Mouse (Mus musculus) splenic B cell, adult 2 months (primary cell): ENCODE results near the gene Bri3.
A peak's percentile ranks its signal among the peaks of the same experiment; 100 is the strongest.

Experiments
- DNase-seq: peaks from one replicate; pipeline ENCODE4 v3.0.0-alpha.2; 2011; ENCODE audit warnings: low read depth, low spot score
- H3K27me3 ChIP-seq: 2 replicates; pipeline ENCODE4 v1.6.1; 2012; ENCODE audit warnings: mild to moderate bottlenecking, low read length, moderate library complexity, mixed read lengths; ENCODE audit not compliant: control insufficient read depth, poor library complexity, insufficient read depth, severe bottlenecking
- H3K36me3 ChIP-seq: 2 replicates; pipeline ENCODE4 v1.6.1; 2012; ENCODE audit warnings: mild to moderate bottlenecking, low read length, moderate library complexity, mixed read lengths; ENCODE audit not compliant: control insufficient read depth, poor library complexity, insufficient read depth, severe bottlenecking

Bri3 gene

GRCm38 (mm10) chr5:144282470-144283260, 38.4 kb downstream of the Bri3 start:
- Histone ChIP-seq H3K36me3 (no peaks in the 10 kb centered on the region; the same call in 1 of the 2 replicates), H3K27me3 (no peaks in the 10 kb centered on the region)
- DNase-seq: peak; percentile 40

- DNase-seq: peak; percentile 93
- no peaks in the 10 kb centered on the region; the same call in 1 of the 2 replicates for H3K36me3 ChIP-seq
Observed at GRCm38 (mm10) chr5:144283551-144284031, 39.4 kb downstream of the Bri3 start.

GRCm38 (mm10) chr5:144284599-144284998, 40.4 kb downstream of the Bri3 start:
- DNase-seq: no peak
- Histone ChIP-seq H3K36me3 (no peaks in the 10 kb centered on the region; the same call in 1 of the 2 replicates), H3K27me3 (no peaks in the 10 kb centered on the region)

More at GRCm38 (mm10) chr5:144283551-144284031, 39.4 kb downstream of the Bri3 start:
- no peaks in the 10 kb centered on the region for H3K27me3 ChIP-seq

GRCm38 (mm10) chr5:144286591-144287266, 42.5 kb downstream of the Bri3 start:
- DNase-seq: peak; percentile 60
- Histone ChIP-seq H3K27me3 (no peaks in the 10 kb centered on the region), H3K36me3 (no peaks in the 10 kb centered on the region; the same call in 1 of the 2 replicates)

- Histone ChIP-seq H3K36me3 (no peaks in the 10 kb centered on the region; the same call in 1 of the 2 replicates), H3K27me3 (no peaks in the 10 kb centered on the region)
- DNase-seq: no peak
Observed at GRCm38 (mm10) chr5:144287267-144287820, 43.1 kb downstream of the Bri3 start.

GRCm38 (mm10) chr5:144288391-144288790, 44.2 kb downstream of the Bri3 start:
- no peaks in the 10 kb centered on the region; the same call in 1 of the 2 replicates for H3K36me3 ChIP-seq
- H3K27me3 ChIP-seq: no peaks in the 10 kb centered on the region
- no peak for DNase-seq

GRCm38 (mm10) chr5:144289769-144290440, 45.7 kb downstream of the Bri3 start:
- Histone ChIP-seq H3K36me3 (no peaks in the 10 kb centered on the region; the same call in 1 of the 2 replicates), H3K27me3 (no peaks in the 10 kb centered on the region)
- DNase-seq: no peak

GRCm38 (mm10) chr5:144294908-144295307, 50.7 kb downstream of the Bri3 start:
- Histone ChIP-seq H3K27me3 (no peaks in the 10 kb centered on the region), H3K36me3 (no peaks in the 10 kb centered on the region; the same call in 1 of the 2 replicates)
- no peak for DNase-seq

- Histone ChIP-seq H3K36me3 (no peaks in the 10 kb centered on the region; the same call in 1 of the 2 replicates), H3K27me3 (no peaks in the 10 kb centered on the region)
- DNase-seq: no peak
Observed at GRCm38 (mm10) chr5:144295357-144295756, 51.1 kb downstream of the Bri3 start.

- no peak for DNase-seq
- H3K36me3 ChIP-seq: no peaks in the 10 kb centered on the region; the same call in 1 of the 2 replicates
- no peaks in the 10 kb centered on the region for H3K27me3 ChIP-seq
Observed at GRCm38 (mm10) chr5:144296090-144296604, 51.9 kb downstream of the Bri3 start.

- Histone ChIP-seq H3K27me3 (no peaks in the 10 kb centered on the region), H3K36me3 (no peaks in the 10 kb centered on the region)
- no peak for DNase-seq
Observed at GRCm38 (mm10) chr5:144303071-144303470, 58.8 kb downstream of the Bri3 start.

- H3K27me3 ChIP-seq: no peaks in the 10 kb centered on the region
- no peak for DNase-seq
Observed at GRCm38 (mm10) chr5:144308929-144309328, 64.7 kb downstream of the Bri3 start.

GRCm38 (mm10) chr5:144312183-144312582, 67.9 kb downstream of the Bri3 start:
- H3K27me3 ChIP-seq: no peaks in the 10 kb centered on the region
- DNase-seq: no peak
- H3K36me3 ChIP-seq: no peaks in the 10 kb centered on the region

More at GRCm38 (mm10) chr5:144308929-144309328, 64.7 kb downstream of the Bri3 start:
- H3K36me3 ChIP-seq: no peaks in the 10 kb centered on the region

- peak; percentile 27 for DNase-seq
- Histone ChIP-seq H3K27me3 (no peaks in the 10 kb centered on the region), H3K36me3 (no peaks in the 10 kb centered on the region)
Observed at GRCm38 (mm10) chr5:144313335-144313734, 69.1 kb downstream of the Bri3 start.
